Mouse (Mus musculus): ENCODE results near the gene Gng2.
"Not testable (repeated sequence)": the region's sequence is repeated elsewhere in the genome, so short reads cannot be mapped to it uniquely, and the experiment has no call there.

The Gng2 gene

GRCm38 (mm10) chr14:19935084-19935483, 42.3 kb downstream of the Gng2 start:
- no peak for DNase-seq

- DNase-seq, result no peak
These were observed 44.1 kb downstream of the Gng2 start for GRCm38 (mm10) chr14:19933314-19933713.

- no peak for DNase-seq
These were observed 49.5 kb downstream of the Gng2 start for GRCm38 (mm10) chr14:19927879-19928278.

GRCm38 (mm10) chr14:19927156-19927555, 50.3 kb downstream of the Gng2 start:
- DNase-seq, result no peak

GRCm38 (mm10) chr14:19926312-19926711, 51.1 kb downstream of the Gng2 start:
- DNase-seq, result no peak

- DNase-seq, result no peak
These were observed 52.3 kb downstream of the Gng2 start for GRCm38 (mm10) chr14:19925157-19925556.

- no peak for DNase-seq
These were observed 53.3 kb downstream of the Gng2 start for GRCm38 (mm10) chr14:19924086-19924485.

GRCm38 (mm10) chr14:19920254-19920691, 57.2 kb downstream of the Gng2 start:
- DNase-seq, result peak; percentile 30 to 49

- DNase-seq, result peak in 1 of 2 experiments; percentile 13
These were observed 57.6 kb downstream of the Gng2 start for GRCm38 (mm10) chr14:19919789-19920188.

- no peak for DNase-seq
These were observed 59.9 kb downstream of the Gng2 start for GRCm38 (mm10) chr14:19917534-19917933.

GRCm38 (mm10) chr14:19916315-19916714, 61.1 kb downstream of the Gng2 start:
- DNase-seq, result no peak

GRCm38 (mm10) chr14:19912891-19913290, 64.5 kb downstream of the Gng2 start:
- DNase-seq, result no peak

- peak; percentile 59 to 70 for DNase-seq
These were observed 71.8 kb downstream of the Gng2 start for GRCm38 (mm10) chr14:19905615-19906014.

GRCm38 (mm10) chr14:19904821-19905220, 72.6 kb downstream of the Gng2 start:
- no peak for DNase-seq

GRCm38 (mm10) chr14:19904031-19904430, 73.4 kb downstream of the Gng2 start:
- peak; percentile 13 to 28 for DNase-seq

- DNase-seq, result no peak
These were observed 76.9 kb downstream of the Gng2 start for GRCm38 (mm10) chr14:19900492-19900891.

- no peak for DNase-seq
These were observed 89.9 kb downstream of the Gng2 start for GRCm38 (mm10) chr14:19887569-19887968.

GRCm38 (mm10) chr14:19884431-19884830, 93.0 kb downstream of the Gng2 start:
- not testable (repeated sequence) for DNase-seq

GRCm38 (mm10) chr14:19874201-19874807, 103.1 kb downstream of the Gng2 start:
- DNase-seq, result no peak

- DNase-seq, result peak; percentile 22 to 26
These were observed 110.0 kb downstream of the Gng2 start for GRCm38 (mm10) chr14:19867286-19867935.

- not testable (repeated sequence) for DNase-seq
These were observed 112.3 kb downstream of the Gng2 start for GRCm38 (mm10) chr14:19865121-19865520.

GRCm38 (mm10) chr14:19861311-19862080, 115.9 kb downstream of the Gng2 start:
- DNase-seq, result no peak

- no peak for DNase-seq
These were observed 117.1 kb downstream of the Gng2 start for GRCm38 (mm10) chr14:19860281-19860680.

Measured in kidney, postnatal 4 days (tissue).